Mouse (Mus musculus) hindbrain, embryonic 12.5 days (tissue): ENCODE results near the gene Fggy. TPM values are rescaled to one million over a fixed set of nuclear protein-coding genes. Genes with fewer than 3 reads are reported as not detected.

ENCODE experiments used
- ATAC-seq: fragments of 200-750 bp; cut with Nextera tagmentation; 2 replicates; pipeline ENCODE4 v1.8.0; 2017; ENCODE audit warnings: moderate TSS enrichment; ENCODE audit not compliant: low FRiP score
- H3K27ac ChIP-seq: fragments of 300-500 bp; sonication (generic); 2 replicates; pipeline ENCODE4 v1.5.1; 2016; ENCODE audit warnings: mild to moderate bottlenecking
- H3K27me3 ChIP-seq: fragments of 300-500 bp; sonication (generic); 2 replicates; pipeline ENCODE4 v1.6.1; 2016; ENCODE audit warnings: mild to moderate bottlenecking
- H3K36me3 ChIP-seq: fragments of 300-500 bp; sonication (generic); 2 replicates; pipeline ENCODE4 v1.6.1; 2016; ENCODE audit warnings: mild to moderate bottlenecking
- H3K4me1 ChIP-seq: fragments of 300-500 bp; sonication (generic); 2 replicates; pipeline ENCODE4 v1.6.1; 2016
- H3K4me2 ChIP-seq: fragments of 300-500 bp; sonication (generic); replicated peaks from 2 replicates; pipeline ENCODE4 v1.6.1; 2016; ENCODE audit warnings: mild to moderate bottlenecking
- H3K4me3 ChIP-seq: fragments of 300-500 bp; sonication (generic); 2 replicates; pipeline ENCODE4 v1.5.1; 2016; ENCODE audit warnings: mild to moderate bottlenecking
- H3K9ac ChIP-seq: fragments of 300-500 bp; sonication (generic); 2 replicates; pipeline ENCODE4 v1.6.1; 2016; ENCODE audit warnings: mild to moderate bottlenecking, moderate library complexity
- H3K9me3 ChIP-seq: fragments of 300-500 bp; sonication (generic); replicated peaks from 2 replicates; pipeline ENCODE4 v1.6.1; 2016; ENCODE audit warnings: mild to moderate bottlenecking
- WGBS: fragments of 180-500 bp; shearing (Covaris S2); methylation state at CpG from one replicate; pipeline ENCODE4 v1.1.7; 2016; 5-methylcytosine and 5-hydroxymethylcytosine counted together
- polyA plus RNA-seq: library from polyadenylated mRNA; unstranded; fragments of >200 nt; fragmentation: Nextera tagmentation; extraction: Ambion mirVana; gene quantifications from 2 replicates; pipeline ENCODE4 v1.2.1, GENCODE M21; 2016

Fggy gene
- polyA plus RNA-seq, 1 experiment from 2014 or later, result 8.7 TPM

- whole genome bisulfite sequencing, result 76% methylated on average over 7 of the region's 7 CpGs
Observed at GRCm38 (mm10) chr4:95741115-95741734, 183.9 kb downstream of the Fggy start.

DNA sequence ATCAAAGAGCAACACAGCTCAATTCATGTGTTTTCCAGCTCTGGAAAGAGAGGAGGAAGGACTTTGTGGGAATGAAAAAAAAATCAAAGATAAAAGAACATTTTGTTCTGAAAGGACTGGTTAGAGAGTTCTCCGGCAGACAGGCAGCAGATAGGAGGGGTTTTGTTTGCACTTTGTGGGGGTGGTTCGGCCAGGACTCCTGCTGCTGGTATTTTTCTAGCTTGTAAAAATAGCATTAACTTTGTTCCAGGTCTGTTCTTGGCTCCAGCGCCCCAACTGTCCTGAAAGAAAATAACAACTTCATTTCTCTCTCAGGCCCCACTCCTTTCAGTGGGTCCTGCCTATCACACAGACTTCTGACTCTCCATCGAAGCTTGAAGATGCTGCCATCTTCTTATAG is 185.7 kb downstream of the Fggy start:
- Histone ChIP-seq H3K4me2 (no peak overlapping the region), H3K4me3 (no peak overlapping the region), H3K4me1 (0 out of 2 replicates have a peak, but pooled peaks cover 10% of the 10 kb centered on the region), H3K9me3 (no peaks in the 10 kb centered on the region), H3K9ac (no peak overlapping the region), H3K27ac (no peak overlapping the region), H3K36me3 (no peaks in the 10 kb centered on the region), H3K27me3 (no peaks in the 10 kb centered on the region)
- ATAC-seq, result no peak
- WGBS, result 40% methylated on average over 4 of the region's 4 CpGs

More at GRCm38 (mm10) chr4:95741115-95741734, 183.9 kb downstream of the Fggy start:
- no peak overlapping the region for H3K27ac ChIP-seq
- no peak overlapping the region for H3K4me2 ChIP-seq
- no peak overlapping the region for H3K9ac ChIP-seq
- ATAC-seq, result no peak
- 0 out of 2 replicates have a peak, but pooled peaks cover 10% of the 10 kb centered on the region for H3K4me1 ChIP-seq
- H3K4me3 ChIP-seq, result no peak overlapping the region
- H3K36me3 ChIP-seq, result no peaks in the 10 kb centered on the region
- H3K27me3 ChIP-seq, result no peaks in the 10 kb centered on the region
- H3K9me3 ChIP-seq, result no peaks in the 10 kb centered on the region

GRCm38 (mm10) chr4:95746954-95747353 is 189.6 kb downstream of the Fggy start:
- Histone ChIP-seq H3K27ac (no peak overlapping the region), H3K9ac (no peak overlapping the region), H3K9me3 (no peaks in the 10 kb centered on the region), H3K4me3 (no peak overlapping the region), H3K4me2 (no peak overlapping the region), H3K4me1 (0 out of 2 replicates have a peak, but pooled peaks cover 3% of the 10 kb centered on the region), H3K36me3 (no peaks in the 10 kb centered on the region), H3K27me3 (no peaks in the 10 kb centered on the region)
- 84% methylated on average over 6 of the region's 6 CpGs for WGBS
- ATAC-seq, result no peak

DNA sequence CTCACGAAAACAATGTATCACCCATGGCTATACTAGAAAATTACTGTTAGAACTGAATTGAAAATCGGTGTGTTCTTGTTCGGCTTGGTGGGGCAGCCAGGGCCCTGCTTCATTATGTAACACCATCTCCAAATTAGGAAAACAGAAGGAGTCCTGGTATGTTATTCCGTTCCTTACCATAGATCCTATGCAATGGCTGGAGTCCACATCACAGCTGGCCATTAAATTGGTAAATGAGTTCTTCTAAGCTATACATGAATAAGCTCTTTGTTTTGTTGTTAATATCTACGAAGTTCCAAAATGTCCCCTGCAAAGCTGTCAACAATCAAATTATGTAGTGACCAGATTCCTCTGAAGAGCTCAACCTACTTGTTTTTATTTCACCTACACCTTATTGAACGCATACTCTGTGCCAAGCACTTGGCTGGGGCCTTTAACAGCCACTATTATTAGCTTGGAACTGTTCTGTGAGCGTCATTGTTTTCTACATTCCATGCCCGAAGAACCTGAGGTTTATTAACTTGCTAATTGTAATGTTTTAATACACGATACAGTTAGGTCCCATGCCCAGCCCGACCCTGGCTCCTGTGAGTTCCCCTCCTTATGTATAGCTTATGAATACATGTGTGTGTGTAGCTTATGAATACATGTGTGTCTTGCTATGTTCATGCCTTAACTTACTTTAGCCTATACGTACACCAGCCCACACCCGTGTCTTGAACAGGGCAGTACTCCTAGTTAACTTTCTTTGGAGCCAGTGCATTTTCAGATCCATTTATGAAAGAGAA is 190.3 kb downstream of the Fggy start:
- H3K27me3 ChIP-seq, result no peaks in the 10 kb centered on the region
- H3K9ac ChIP-seq, result no peak overlapping the region
- no peaks in the 10 kb centered on the region for H3K36me3 ChIP-seq
- H3K4me3 ChIP-seq, result no peak overlapping the region
- H3K27ac ChIP-seq, result no peak overlapping the region
- H3K4me1 ChIP-seq, result 0 out of 2 replicates have a peak, but pooled peaks cover 3% of the 10 kb centered on the region
- WGBS, result 76% methylated on average over 12 of the region's 12 CpGs
- no peak overlapping the region for H3K4me2 ChIP-seq
- no peak for ATAC-seq
- H3K9me3 ChIP-seq, result no peaks in the 10 kb centered on the region

DNA sequence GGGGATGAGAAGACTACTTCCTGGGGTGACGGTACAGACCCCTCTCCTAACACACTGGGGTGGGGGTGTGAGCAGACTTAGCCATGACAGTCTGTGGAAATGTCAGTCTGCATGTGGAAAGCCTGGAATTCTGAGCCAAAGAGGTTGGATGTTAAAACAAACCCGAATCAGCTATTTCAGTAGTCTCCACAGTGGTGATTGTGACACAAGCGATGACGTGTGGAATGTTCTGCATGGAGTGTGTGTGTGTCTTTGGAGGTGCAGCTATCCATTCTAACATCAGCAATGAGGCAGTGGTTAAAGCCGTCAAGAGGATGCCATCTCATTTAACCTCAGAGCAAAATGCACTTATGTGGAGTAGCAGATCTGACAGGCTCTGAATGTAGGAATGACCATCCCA is 192.9 kb downstream of the Fggy start:
- H3K4me3 ChIP-seq, result no peak overlapping the region
- H3K4me2 ChIP-seq, result no peak overlapping the region
- H3K36me3 ChIP-seq, result no peaks in the 10 kb centered on the region
- H3K4me1 ChIP-seq, result no peaks in the 10 kb centered on the region
- H3K9me3 ChIP-seq, result no peaks in the 10 kb centered on the region
- no peak overlapping the region for H3K27ac ChIP-seq
- ATAC-seq, result no peak
- WGBS, result 84% methylated on average over 5 of the region's 5 CpGs
- no peaks in the 10 kb centered on the region for H3K27me3 ChIP-seq
- no peak overlapping the region for H3K9ac ChIP-seq

- Histone ChIP-seq H3K27ac (no peak overlapping the region), H3K36me3 (no peaks in the 10 kb centered on the region), H3K27me3 (no peaks in the 10 kb centered on the region), H3K9ac (no peak overlapping the region), H3K4me2 (no peak overlapping the region), H3K9me3 (no peaks in the 10 kb centered on the region), H3K4me3 (no peak overlapping the region), H3K4me1 (no peaks in the 10 kb centered on the region)
- no peak for ATAC-seq
- WGBS, result 80% methylated on average over 6 of the region's 6 CpGs
Observed at GRCm38 (mm10) chr4:95752538-95753188, 195.4 kb downstream of the Fggy start.

- Histone ChIP-seq H3K27ac (no peak overlapping the region), H3K27me3 (no peaks in the 10 kb centered on the region)
- 42% methylated on average over 5 of the region's 5 CpGs for WGBS
Observed at GRCm38 (mm10) chr4:95759027-95759731, 201.9 kb downstream of the Fggy start.

DNA sequence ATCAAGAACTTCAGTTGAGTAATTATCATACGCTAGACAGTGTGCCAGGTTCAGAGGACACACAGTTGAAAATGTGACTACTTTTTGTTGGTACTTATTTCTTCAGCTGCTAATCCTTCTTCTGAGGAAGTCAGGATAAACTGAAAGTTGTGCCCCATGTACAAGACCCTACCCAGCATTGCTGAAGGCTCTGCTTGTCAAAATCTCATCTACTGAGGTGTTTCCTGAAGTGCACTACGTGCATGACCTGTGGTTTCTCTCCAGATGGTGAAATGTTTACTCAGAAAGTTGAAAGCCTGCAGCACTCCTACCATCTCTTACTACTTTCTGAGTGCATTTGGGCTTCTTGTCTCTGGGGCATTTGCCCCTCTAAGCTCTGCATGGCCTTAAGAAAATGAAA is 208.1 kb downstream of the Fggy start:
- Histone ChIP-seq H3K4me2 (no peak overlapping the region), H3K9ac (no peak overlapping the region), H3K36me3 (no peaks in the 10 kb centered on the region), H3K4me3 (no peak overlapping the region), H3K27ac (no peak overlapping the region), H3K4me1 (no peaks in the 10 kb centered on the region), H3K27me3 (no peaks in the 10 kb centered on the region), H3K9me3 (no peaks in the 10 kb centered on the region)
- ATAC-seq, result no peak
- WGBS, result 68% methylated on average over 2 of the region's 2 CpGs

More at GRCm38 (mm10) chr4:95759027-95759731, 201.9 kb downstream of the Fggy start:
- H3K9me3 ChIP-seq, result no peaks in the 10 kb centered on the region
- H3K4me2 ChIP-seq, result no peak overlapping the region
- H3K4me1 ChIP-seq, result no peaks in the 10 kb centered on the region
- no peak overlapping the region for H3K4me3 ChIP-seq
- H3K9ac ChIP-seq, result no peak overlapping the region
- no peak for ATAC-seq
- H3K36me3 ChIP-seq, result no peaks in the 10 kb centered on the region

DNA sequence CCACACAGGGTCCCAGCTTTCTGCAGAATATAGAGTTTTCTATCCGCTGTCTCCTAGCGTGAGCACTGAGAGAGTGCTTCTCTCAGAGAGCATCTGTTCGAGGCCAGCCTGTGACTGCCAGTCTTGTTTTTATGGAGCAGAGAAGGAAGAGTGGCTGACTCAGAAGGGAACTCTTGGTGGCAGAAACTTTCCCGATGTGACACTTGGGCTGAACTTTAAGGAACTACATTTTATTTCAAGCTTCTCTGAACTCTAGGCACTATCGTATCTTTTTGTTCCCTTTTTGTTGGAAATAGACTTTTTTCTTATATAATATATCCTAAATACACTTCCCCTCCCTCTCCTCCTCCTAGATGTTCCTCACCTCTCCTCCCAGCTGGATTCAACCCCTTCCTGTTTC is 213.2 kb downstream of the Fggy start:
- Histone ChIP-seq H3K27ac (no peak overlapping the region), H3K4me2 (no peak overlapping the region), H3K9ac (no peak overlapping the region), H3K4me1 (peaks cover 3% of the 10 kb centered on the region; the same call in 1 of the 2 replicates), H3K9me3 (no peaks in the 10 kb centered on the region), H3K4me3 (no peak overlapping the region), H3K27me3 (no peaks in the 10 kb centered on the region), H3K36me3 (no peaks in the 10 kb centered on the region)
- 79% methylated on average over 5 of the region's 5 CpGs for WGBS
- no peak for ATAC-seq

- no peaks in the 10 kb centered on the region for H3K27me3 ChIP-seq
- no peaks in the 10 kb centered on the region for H3K9me3 ChIP-seq
- no peak overlapping the region for H3K27ac ChIP-seq
- no peaks in the 10 kb centered on the region for H3K36me3 ChIP-seq
- peaks cover 3% of the 10 kb centered on the region; the same call in 1 of the 2 replicates for H3K4me1 ChIP-seq
- WGBS, result 96% methylated on average over 3 of the region's 3 CpGs
- ATAC-seq, result no peak
- H3K9ac ChIP-seq, result no peak overlapping the region
- H3K4me3 ChIP-seq, result no peak overlapping the region
- no peak overlapping the region for H3K4me2 ChIP-seq
Observed at GRCm38 (mm10) chr4:95771542-95771941, 214.2 kb downstream of the Fggy start.

GRCm38 (mm10) chr4:95771945-95772344 is 214.6 kb downstream of the Fggy start:
- Histone ChIP-seq H3K9me3 (no peaks in the 10 kb centered on the region), H3K4me2 (no peak overlapping the region), H3K4me3 (no peak overlapping the region), H3K36me3 (no peaks in the 10 kb centered on the region), H3K27me3 (no peaks in the 10 kb centered on the region), H3K4me1 (peaks cover 3% of the 10 kb centered on the region; the same call in 1 of the 2 replicates), H3K9ac (no peak overlapping the region), H3K27ac (no peak overlapping the region)
- 49% methylated on average over 4 of the region's 4 CpGs for WGBS
- no peak for ATAC-seq

DNA sequence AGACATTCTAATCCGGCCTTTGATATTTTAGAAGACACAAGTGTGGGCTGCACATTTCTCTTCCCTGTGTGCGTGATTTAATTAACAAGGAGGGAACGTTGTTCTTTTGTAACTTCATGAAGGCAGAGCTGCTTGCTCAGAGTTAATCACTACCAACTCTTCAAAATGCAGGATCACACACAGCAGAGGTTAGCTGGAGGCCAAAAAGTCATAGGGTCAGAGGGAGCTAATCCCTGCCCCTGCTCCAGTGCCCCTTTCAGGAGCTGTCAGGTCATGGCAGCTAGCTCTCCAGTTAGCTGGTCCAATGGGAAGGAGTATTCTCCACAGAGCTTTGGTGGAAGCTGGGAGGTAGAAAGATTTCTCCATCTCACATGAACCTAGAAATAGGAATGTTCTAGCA is 215.4 kb downstream of the Fggy start:
- no peaks in the 10 kb centered on the region for H3K27me3 ChIP-seq
- peaks cover 3% of the 10 kb centered on the region; the same call in 1 of the 2 replicates for H3K4me1 ChIP-seq
- H3K36me3 ChIP-seq, result no peaks in the 10 kb centered on the region
- WGBS, result 28% methylated on average over 3 of the region's 3 CpGs
- no peak overlapping the region for H3K27ac ChIP-seq
- no peak overlapping the region for H3K9ac ChIP-seq
- H3K4me2 ChIP-seq, result no peak overlapping the region
- no peaks in the 10 kb centered on the region for H3K9me3 ChIP-seq
- ATAC-seq, result no peak
- no peak overlapping the region for H3K4me3 ChIP-seq
